Mouse (Mus musculus): ENCODE data around the gene Zfp74. TPM values are rescaled to one million over a fixed set of nuclear protein-coding genes. Genes with fewer than 3 reads are reported as not detected.

Zfp74 gene
- polyA plus RNA-seq (2012) = 17.1 and 22.9 TPM in 2 replicates

DNA sequence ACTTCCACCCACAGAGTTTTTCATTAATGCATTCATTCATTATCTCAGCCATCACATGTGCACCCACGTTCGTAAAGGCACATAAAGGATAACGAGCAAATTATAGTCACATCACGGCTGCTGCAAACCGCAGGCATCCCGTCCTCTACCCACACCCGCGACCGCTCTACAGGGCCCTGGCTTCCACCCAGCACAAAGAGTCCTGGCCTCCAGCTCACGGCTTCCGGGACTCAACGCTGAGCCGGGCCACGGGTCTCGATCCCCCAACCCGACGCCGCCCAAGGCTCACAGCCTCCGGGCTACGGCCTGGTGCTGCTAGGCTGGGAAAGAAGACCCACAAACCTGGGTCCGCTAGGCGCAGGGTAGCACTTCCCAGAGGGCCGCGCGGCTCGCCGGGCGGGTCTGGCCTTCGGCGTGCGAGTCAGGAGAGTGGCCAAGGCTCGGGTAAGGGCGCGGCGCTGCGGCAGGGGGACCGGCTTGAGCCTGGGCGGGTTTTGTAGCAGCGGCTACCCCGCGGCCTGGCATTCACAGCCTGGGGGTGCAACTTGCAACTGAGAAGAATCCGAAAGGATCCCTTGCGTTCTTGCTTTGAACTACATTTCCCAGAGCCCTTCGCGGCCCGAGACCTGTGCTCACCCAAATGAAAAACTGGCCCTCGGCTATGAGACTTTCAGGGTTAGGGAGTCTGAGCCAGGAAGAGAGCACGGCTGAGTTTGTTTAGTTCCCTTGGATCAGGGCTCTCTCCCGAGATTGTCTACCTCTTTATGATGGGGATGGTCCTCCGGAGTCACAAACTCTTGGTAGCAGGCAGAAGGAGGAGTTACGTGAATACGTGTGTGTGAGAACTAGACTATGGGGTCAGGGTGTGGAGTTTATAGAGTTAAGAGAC is at the start of gene Zfp74:
Zfp74 (minus strand) TSS at position 577 of the 889 bp plus-strand sequence.
- TF ChIP-seq GATA1 (IDR thresholded peaks at IDR 0.05; ENCODE audit: low read length) = no peak

DNA sequence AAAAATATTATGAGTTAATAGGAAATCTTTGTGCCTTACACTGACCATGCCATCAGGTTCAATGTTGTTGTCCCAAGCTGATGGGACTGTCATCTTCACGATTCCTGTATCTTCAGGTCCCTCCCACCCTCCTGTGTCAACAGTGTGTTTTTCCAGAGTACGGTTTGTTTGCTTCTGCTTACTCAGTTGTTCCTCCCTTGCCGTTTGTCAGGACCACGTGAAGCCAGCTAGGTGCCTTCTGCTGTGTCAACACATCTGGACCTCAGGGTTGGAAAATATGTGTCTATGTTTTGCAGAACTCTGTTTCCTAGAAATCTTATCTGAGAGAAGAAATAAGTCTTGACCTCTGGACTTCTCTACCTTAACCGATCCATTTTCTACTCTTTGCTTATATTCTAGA is 46.7 kb upstream of the Zfp74 start:
- no peak for TF ChIP-seq GATA1 (IDR thresholded peaks at IDR 0.05; ENCODE audit: low read length)

DNA sequence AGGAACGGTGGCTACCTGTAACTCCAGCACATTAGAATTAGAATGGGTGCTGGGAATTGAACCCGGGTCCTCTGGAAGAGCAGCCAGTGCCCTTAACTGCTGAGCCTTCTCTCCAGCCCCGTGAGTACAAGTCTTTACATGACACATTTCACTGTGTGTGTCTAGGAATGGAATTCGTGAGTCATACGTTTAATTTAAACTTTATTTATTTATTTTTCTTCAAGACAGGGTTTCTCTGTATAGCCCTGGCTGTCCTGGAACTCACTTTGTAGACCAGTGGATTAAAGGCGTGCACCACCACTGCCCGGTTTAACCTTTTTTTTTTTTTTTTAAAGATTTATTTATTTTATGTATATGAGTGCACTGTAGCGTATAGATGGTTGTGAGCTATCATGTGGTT is 41.2 kb upstream of the Zfp74 start:
- no peak for TF ChIP-seq GATA1 (IDR thresholded peaks at IDR 0.05; ENCODE audit: low read length)

DNA sequence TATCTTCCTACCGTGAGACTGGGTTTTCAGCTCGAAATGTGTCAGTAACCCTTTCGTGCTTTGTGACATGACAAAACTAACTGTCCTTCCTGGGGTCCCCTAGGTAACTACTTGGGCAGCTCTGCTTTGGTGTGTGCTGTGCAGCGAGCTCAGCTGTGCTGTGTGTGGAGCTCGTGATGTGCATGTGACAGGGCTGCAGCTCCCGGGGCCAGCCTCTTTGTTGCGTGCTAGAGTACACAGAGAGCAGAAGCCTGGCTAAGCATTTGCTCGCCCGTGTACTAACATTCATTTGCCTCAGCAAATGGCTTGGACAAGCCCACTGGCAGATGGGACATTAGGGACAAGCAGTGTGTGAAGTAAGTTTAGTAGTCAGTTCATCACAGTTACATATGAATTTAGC is 39.5 kb upstream of the Zfp74 start:
- no peak for TF ChIP-seq GATA1 (IDR thresholded peaks at IDR 0.05; ENCODE audit: low read length)

DNA sequence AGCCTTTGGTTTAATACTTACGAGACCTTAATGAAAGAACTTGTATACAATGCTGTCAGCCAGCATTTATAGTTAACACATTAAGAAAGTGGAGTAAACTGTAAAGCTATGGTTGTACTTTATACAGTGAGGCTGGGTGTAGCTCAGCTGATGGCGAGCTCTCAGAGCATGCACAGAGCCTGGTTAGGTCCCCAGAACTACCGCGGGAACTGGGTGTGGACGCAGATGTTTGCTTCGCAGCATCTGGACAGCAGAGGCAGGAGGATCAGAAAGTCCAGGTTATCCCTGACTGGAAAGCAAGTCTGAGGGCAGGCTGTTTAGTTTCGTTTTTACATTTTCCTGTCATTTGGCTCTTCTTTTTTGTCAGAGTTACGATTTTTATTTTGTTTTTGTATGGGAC is 38.8 kb upstream of the Zfp74 start:
- no peak for TF ChIP-seq GATA1 (IDR thresholded peaks at IDR 0.05; ENCODE audit: low read length)

DNA sequence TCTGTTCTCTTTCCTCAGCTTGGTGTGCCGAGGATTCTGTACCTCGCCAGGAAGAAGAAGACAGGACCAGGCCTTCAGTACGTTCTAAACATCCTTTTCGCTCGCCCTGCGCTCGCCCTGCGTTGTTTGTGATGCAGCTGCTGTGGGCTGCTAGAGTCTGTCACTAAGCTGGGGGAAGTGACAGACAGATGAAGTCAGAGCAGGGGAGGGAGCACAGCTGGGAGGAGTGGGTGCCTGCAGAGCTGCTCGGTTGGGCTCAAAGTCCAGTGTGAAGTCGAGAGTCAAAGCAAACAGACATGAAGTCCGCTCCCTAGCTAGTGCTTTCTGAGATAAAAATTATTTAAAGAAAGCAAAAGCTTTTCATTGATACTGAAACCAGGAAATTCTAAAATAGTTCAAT is 35.1 kb upstream of the Zfp74 start:
- no peak for TF ChIP-seq GATA1 (IDR thresholded peaks at IDR 0.05; ENCODE audit: low read length)

DNA sequence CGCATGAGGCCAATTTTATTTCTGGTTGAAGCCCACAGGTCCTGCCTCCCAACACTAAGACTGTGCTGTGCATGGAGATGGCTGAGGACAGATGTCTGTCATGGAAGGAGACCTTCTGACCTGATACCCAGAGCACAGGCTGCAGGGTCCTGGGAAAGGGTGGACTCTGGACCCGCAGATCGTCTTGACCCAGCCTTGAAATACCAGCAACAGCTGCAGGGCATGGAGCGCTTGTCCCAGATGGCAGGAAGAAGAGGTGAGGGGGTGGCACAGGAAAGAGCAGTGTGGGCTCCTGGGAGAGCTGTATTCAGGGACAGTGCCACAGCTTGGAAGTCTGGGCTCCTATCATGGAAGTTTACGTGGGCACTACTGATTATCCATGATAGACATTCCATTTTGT is 33.7 kb upstream of the Zfp74 start:
- no peak for TF ChIP-seq GATA1 (IDR thresholded peaks at IDR 0.05; ENCODE audit: low read length)

DNA sequence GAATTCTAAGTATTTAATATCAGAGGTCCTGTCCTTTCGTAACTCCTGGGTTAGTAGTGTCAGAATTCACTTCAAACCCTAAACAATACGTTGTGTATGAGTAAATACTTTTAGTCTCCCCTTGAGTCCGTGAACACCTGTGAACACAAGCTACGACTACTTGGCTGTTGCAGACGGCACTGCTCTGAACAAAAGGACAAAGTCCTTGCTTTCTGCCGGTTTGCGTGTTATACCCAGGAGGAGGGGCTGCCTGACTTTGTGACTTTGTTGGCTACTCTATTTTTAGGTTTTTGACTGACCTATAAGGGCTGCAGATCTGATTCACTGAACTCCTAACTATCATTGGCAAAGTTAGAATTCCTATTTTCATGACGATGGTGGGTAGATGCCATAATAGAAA is 32.2 kb upstream of the Zfp74 start:
- TF ChIP-seq GATA1 (IDR thresholded peaks at IDR 0.05; ENCODE audit: low read length) = no peak

DNA sequence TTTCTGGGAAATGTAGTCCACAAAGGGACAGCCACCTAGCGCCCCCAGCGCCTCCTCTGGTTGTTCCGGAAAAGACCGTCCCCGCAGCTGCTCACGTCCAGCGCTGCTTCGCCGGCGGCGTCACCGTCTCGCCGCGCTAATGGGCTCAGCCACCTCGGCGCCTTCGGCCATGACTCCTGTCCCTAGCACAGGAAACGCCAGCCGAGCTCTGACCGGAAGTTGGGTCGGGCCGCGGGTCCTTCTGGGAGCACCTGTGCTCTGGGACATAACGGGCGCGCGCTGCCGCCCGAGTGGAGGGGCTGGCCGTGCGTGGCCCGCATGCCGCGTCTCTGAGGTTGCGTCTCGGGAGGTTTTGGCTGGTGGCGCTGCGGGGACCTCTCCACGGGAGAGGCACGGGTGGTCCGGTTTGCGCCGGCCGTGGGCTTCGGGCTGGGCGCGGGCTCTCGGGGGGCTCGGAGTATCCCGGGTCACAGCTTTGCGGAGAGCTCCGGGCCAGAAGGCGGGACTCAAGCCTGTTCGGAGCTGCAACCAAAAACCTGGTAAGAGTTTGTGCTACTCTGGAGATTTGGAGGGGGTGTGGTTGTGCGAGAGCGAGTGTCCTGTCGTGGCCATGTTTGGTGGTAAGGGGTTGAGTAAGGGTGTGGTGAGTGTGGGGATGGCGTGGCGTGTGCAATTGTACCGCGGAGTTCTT is 29.9 kb upstream of the Zfp74 start, which contains the start of gene Zfp568:
Zfp568 (plus strand) TSS at position 266 of the 691 bp plus-strand sequence.
- no peak for TF ChIP-seq GATA1 (IDR thresholded peaks at IDR 0.05; ENCODE audit: low read length)

DNA sequence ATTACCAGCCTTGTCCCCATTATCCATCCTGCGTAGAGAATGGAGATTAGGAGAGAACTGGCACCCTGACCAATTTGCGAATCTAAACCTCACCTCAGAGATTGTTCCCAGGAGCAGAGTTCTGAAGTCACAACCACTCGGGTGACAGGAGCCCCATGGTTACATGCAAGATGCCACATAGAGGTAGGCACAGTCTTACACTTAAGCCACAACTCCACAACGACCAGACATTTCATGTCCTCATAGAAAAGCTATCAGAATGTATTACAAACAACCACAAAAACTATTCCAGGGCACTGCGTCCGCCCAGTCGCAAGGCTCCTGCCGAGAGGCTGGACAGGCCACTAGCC is 29.4 kb upstream of the Zfp74 start:
- no peak for TF ChIP-seq GATA1 (IDR thresholded peaks at IDR 0.05; ENCODE audit: low read length)

DNA sequence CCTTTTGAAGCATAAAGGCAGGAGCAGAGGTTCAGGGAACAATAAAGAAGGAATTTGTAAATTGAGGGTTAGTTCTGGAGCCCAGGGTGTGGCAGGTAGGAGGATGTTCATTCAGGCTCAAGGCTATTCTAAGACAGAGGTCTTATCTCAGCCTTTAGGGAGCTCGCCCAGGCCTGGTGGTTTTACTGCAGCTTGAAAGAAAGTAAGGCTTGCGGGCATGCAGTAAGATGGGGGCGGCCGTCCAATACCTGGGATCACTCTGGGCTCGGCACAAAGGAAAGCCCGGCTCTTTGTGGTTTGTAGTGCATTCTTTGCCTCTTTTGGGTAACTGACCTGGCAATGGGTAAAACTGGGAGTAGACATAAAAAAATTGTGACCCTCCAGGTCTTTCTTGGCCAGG is 29.0 kb upstream of the Zfp74 start:
- no peak for TF ChIP-seq GATA1 (IDR thresholded peaks at IDR 0.05; ENCODE audit: low read length)

DNA sequence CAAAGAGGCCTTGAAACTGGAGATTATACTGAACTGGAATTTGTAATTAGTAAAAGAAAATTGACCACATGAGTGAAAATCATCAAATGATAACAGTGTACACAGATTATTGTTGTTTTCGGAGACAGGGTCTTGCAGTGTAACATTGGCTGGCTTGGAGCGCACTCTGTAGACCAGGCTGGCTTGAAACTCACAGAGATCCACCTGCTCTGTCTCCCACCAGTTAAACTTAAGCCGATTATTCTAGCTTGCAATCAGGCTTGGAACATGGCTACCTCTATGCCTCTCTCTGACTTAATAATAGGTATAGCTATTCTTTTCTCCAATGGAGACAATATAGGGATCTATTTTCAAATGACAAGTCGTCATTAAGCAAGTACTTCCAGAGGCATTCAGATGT is 28.5 kb upstream of the Zfp74 start:
- TF ChIP-seq GATA1 (IDR thresholded peaks at IDR 0.05; ENCODE audit: low read length) = no peak

DNA sequence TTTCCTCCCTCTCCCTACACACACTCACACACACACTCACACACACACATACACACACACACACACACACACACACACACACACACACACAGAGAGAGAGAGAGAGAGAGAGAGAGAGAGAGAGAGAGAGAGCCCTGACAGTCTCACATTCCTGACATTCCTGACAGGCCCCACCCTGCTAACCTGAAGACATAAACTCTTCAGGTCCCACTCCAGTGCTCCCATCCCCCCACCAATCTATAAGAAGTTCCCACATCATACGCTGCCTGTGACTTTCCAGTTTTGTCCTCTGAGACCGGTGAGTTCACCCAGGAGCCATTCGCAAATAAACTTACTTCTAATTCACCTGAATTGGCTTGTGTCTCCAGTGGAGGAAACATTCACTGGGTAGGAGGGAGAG is 28.0 kb upstream of the Zfp74 start:
- no peak for TF ChIP-seq GATA1 (IDR thresholded peaks at IDR 0.05; ENCODE audit: low read length)

DNA sequence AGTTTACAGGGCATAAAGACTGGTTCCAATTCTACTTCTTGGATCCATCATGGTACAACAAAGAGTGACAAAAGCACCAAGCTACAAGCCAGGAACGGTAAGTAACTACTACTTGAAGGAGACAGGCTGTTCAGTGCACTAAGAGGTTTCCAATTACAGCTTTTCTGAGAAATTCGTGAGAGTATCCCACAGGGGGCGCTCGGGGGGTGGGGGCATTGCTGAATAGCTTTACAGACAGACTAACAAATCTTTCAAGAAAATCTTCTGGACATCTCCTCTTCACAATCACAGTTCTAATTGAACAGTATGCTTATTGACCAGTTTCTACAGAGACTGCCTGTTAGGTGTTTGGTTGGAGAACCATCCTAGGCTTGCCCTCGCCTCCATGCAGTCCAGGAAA is 27.6 kb upstream of the Zfp74 start:
- no peak for TF ChIP-seq GATA1 (IDR thresholded peaks at IDR 0.05; ENCODE audit: low read length)

DNA sequence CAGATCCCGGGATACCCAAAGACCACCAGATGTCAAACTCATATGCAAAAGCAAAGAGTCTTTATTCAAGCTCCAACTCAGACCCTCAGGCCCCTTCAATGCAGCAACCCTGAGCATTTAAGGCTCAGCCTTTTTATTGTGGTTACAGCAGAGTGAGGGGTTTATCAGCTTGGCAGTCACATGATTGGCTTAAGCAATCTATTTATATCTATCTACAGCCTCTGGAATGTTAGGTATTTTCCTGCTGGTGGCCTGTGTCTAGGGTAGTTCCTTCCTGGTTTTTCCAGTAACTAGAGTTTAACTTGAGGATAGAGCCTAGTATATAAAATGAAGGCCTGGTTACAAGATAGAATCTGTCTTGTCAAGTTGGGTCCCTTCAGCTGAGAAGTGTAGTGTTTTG is 26.9 kb upstream of the Zfp74 start:
- TF ChIP-seq GATA1 (IDR thresholded peaks at IDR 0.05; ENCODE audit: low read length) = no peak

DNA sequence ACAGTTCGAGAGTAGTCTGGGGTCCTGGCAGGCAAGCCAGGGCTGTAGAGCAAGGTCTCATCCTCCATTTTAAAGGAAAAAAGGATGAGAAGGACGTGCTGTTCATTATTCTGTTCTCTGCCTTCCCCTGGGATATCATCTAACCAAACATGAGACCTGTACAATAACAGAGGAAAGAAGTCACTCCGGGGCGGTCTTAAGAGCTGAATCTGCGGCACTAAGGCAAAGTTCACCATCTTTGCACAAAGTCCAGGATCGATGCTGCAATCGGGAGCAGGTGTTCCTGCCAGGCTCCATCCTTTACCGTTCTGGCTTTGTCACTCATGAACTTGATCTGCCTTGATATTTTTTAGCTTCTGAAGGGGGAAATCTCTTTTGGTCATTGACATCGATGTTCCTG is 16.8 kb upstream of the Zfp74 start:
- no peak for TF ChIP-seq GATA1 (IDR thresholded peaks at IDR 0.05; ENCODE audit: low read length)

DNA sequence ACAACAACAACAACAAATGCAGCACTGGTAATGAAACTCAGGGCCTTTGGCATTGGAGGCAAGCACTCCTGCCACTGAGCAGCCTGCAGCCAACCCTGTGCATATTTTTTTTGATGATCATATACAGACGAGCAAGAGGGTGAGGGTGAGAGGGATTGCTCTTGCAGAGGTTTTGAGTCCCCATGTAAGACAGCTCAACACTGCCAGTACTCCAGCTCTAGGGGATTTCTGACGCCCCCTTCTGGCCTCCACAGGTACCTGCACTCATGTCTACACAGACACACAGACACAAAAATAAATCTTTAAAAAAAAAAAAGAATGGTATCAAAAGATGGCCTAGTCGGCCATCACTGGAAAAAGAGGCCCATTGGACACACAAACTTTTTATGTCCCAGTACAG is 5.1 kb upstream of the Zfp74 start:
- no peak for TF ChIP-seq GATA1 (IDR thresholded peaks at IDR 0.05; ENCODE audit: low read length)
